Mouse (Mus musculus): ENCODE results near the gene 2610002M06Rik. TPM values are rescaled to one million over a fixed set of nuclear protein-coding genes. Genes with fewer than 3 reads are reported as not detected.

2610002M06Rik gene
- polyA plus RNA-seq (2016; fragmentation: Nextera tagmentation; extraction: Ambion mirVana), result 9.7 and 11.5 TPM in 2 replicates

DNA sequence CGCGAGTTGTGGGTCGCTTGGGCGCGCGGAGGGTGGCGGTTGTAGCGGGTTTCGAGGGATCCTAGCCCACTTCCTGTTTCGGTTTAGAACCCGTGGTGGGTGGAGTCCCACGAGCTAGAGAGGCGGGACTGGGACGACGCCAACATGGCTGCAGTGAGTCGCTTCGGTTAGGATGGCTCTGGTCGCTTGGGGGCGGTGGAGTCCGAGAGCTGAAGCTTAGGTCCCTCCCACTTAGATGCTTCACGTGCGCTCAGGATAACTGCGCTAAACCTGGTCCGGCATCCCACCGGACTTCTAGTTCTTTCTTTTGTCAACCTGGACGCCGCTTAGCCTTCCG, at the start of gene 2610002M06Rik:
Gene 2610002M06Rik (minus strand): TSS at position 117 of the 337 bp plus-strand sequence.
- Histone ChIP-seq H3K36me3 (no peaks in the 10 kb centered on the region), H3K4me1 (no peaks in the 10 kb centered on the region), H3K27ac (no peak within 1 kb of the TSS), H3K4me2 (replicated peaks) (peak within 1 kb of the TSS; percentile 57), H3K4me3 (peak within 1 kb of the TSS; percentile 51), H3K27me3 (replicated peaks) (no peaks in the 10 kb centered on the region), H3K9ac (peak within 1 kb of the TSS; percentile 64), H3K9me3 (no peaks in the 10 kb centered on the region)
- 20% methylated on average over 28 of the region's 28 CpGs for WGBS
- ATAC-seq (ENCODE audit: low FRiP score, low read depth), result peak; percentile 100

DNA sequence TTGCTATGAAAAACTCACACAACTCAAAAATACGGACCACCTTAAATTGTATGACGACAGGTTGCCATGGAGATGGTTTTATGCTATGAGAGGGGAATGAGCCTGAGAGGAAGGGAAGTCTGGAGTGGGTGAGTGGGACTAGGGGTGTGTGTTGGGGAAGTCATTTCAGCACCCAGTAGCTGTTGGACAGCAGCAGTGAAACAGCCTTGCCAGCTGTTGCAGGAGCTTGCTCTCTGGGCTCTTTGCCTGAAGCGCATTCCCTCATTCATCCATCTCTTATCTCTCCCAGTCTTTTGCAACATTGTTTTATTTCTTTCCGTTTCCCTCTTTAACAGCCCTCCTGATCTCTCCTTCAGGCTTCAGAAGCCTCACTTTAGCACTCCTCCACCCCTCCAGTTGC, 42.0 kb upstream of the 2610002M06Rik start:
- H3K4me3 ChIP-seq, result no peak overlapping the region
- no peaks in the 10 kb centered on the region for H3K36me3 ChIP-seq
- H3K27me3 ChIP-seq (replicated peaks), result no peaks in the 10 kb centered on the region
- ATAC-seq (ENCODE audit: low FRiP score, low read depth), result no peak
- no peak overlapping the region for H3K4me2 ChIP-seq (replicated peaks)
- 33% methylated on average over 4 of the region's 4 CpGs for WGBS
- no peak overlapping the region for H3K27ac ChIP-seq
- H3K4me1 ChIP-seq, result no peaks in the 10 kb centered on the region
- H3K9me3 ChIP-seq, result no peaks in the 10 kb centered on the region
- no peak overlapping the region for H3K9ac ChIP-seq

- ATAC-seq (ENCODE audit: low FRiP score, low read depth), result no peak
- no peak overlapping the region for H3K4me3 ChIP-seq
- no peaks in the 10 kb centered on the region for H3K27me3 ChIP-seq (replicated peaks)
- no peak overlapping the region for H3K27ac ChIP-seq
- no peaks in the 10 kb centered on the region for H3K36me3 ChIP-seq
- 83% methylated on average over 6 of the region's 6 CpGs for WGBS
- no peaks in the 10 kb centered on the region for H3K9me3 ChIP-seq
- no peaks in the 10 kb centered on the region for H3K4me1 ChIP-seq
- peak overlapping the region; percentile 57 for H3K4me2 ChIP-seq (replicated peaks)
- no peak overlapping the region for H3K9ac ChIP-seq
Observed at GRCm38 (mm10) chrX:107816726-107817125, 592 bp upstream of the 2610002M06Rik start.

DNA sequence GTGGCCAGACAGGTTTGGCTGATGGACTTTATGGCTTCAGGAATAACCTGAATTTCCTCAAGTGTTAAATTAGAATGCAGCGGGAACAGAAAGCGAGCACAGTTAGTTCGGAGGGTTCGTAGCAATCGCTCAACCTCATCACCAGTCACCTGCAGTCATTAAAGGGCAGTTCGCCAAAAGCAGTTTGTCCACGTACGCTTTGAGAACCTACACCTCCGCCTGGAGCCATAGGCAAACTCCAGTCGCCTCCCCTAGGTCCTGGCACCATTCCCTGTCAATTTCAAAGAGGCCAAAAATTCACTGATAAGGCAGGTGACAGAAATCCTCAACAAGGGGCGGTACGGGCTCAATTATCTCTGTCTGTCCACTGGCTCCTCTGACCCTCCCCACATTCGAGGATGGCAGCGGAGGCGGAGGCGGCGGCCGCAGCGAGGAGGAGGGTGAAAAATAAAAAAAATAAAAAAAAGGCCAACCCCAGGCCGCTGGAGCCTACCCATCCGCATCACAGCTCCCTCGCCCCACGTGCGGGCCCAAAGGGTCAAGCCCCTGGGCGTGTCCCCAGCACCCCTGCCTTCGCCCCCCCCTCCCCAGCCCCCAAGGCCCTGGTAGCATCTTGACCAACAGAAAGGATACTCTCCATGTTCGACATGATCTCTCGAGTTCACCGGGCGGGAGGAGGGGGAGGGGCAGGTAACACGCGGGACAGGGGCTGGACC, 474 bp downstream of the 2610002M06Rik start:
- H3K9ac ChIP-seq, result peak overlapping the region; percentile 64
- no peaks in the 10 kb centered on the region for H3K27me3 ChIP-seq (replicated peaks)
- H3K4me3 ChIP-seq, result peak overlapping the region; percentile 51
- no peak overlapping the region for H3K27ac ChIP-seq
- peak overlapping the region; percentile 57 for H3K4me2 ChIP-seq (replicated peaks)
- H3K36me3 ChIP-seq, result no peaks in the 10 kb centered on the region
- H3K4me1 ChIP-seq, result no peaks in the 10 kb centered on the region
- H3K9me3 ChIP-seq, result no peaks in the 10 kb centered on the region
- no peak; the same call in none of the 2 replicates for ATAC-seq (ENCODE audit: low FRiP score, low read depth)
- 16% methylated on average over 32 of the region's 32 CpGs for WGBS

DNA sequence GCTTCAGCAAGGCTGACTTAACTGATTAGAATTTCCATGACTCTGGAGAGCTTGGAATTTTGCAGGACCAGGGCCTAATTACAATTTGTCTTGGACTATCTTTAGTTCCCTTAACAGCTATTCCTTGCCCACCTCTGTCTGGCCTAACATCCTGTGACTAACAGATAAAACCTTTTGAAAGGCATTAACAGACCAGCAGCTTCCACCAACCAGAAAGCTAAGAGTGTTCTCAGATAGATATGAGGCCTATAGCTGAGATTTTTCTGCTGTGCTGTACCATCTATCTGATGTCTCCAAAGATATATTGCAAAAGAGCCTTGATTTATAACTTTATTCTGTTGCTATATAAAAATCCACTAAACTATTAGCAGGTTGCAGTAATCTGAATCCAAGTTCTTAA, 4.0 kb downstream of the 2610002M06Rik start:
- Histone ChIP-seq H3K4me2 (replicated peaks) (no peak overlapping the region), H3K36me3 (no peaks in the 10 kb centered on the region), H3K4me1 (no peaks in the 10 kb centered on the region), H3K4me3 (no peak overlapping the region), H3K27ac (no peak overlapping the region), H3K27me3 (replicated peaks) (no peaks in the 10 kb centered on the region), H3K9ac (no peak overlapping the region), H3K9me3 (no peaks in the 10 kb centered on the region)
- ATAC-seq (ENCODE audit: low FRiP score, low read depth), result no peak

DNA sequence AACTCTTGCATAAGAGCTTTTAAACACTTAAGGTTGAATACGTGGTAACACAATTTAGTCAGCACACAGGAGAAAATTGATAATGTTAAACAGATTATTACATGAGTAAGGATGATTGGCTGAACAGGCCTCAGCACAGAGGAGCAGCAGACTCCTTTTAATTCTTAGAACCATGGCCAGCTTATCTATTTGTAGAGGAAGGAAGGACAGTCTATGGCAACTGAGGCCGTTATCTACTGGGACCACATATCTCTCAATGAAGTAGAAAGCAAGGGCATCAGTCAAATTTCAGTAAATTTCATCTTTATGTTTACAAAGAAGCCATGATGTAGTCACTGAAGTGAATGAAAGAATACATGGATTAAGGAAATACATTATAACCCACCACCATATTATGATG, 19.2 kb downstream of the 2610002M06Rik start:
- Histone ChIP-seq H3K4me3 (no peak overlapping the region), H3K36me3 (no peaks in the 10 kb centered on the region), H3K4me2 (replicated peaks) (no peak overlapping the region), H3K4me1 (no peaks in the 10 kb centered on the region), H3K9me3 (no peaks in the 10 kb centered on the region), H3K27me3 (replicated peaks) (no peaks in the 10 kb centered on the region), H3K9ac (no peak overlapping the region), H3K27ac (no peak overlapping the region)
- 92% methylated on average over 2 of the region's 2 CpGs for WGBS
- no peak for ATAC-seq (ENCODE audit: low FRiP score, low read depth)

GRCm38 (mm10) chrX:107795785-107796184, 20.3 kb downstream of the 2610002M06Rik start:
- no peaks in the 10 kb centered on the region for H3K36me3 ChIP-seq
- H3K4me3 ChIP-seq, result no peak overlapping the region
- H3K27me3 ChIP-seq (replicated peaks), result no peaks in the 10 kb centered on the region
- H3K9ac ChIP-seq, result no peak overlapping the region
- no peak overlapping the region for H3K27ac ChIP-seq
- no peaks in the 10 kb centered on the region for H3K9me3 ChIP-seq
- H3K4me2 ChIP-seq (replicated peaks), result no peak overlapping the region
- no peak for ATAC-seq (ENCODE audit: low FRiP score, low read depth)
- WGBS, result 54% methylated on average over 1 of the region's 1 CpGs
- H3K4me1 ChIP-seq, result no peaks in the 10 kb centered on the region

- WGBS, result 85% methylated on average over 1 of the region's 1 CpGs
- no peaks in the 10 kb centered on the region for H3K9me3 ChIP-seq
- no peak within 1 kb of the TSS for H3K27ac ChIP-seq
- H3K4me2 ChIP-seq (replicated peaks), result no peak within 1 kb of the TSS
- no peaks in the 10 kb centered on the region for H3K27me3 ChIP-seq (replicated peaks)
- no peaks in the 10 kb centered on the region for H3K36me3 ChIP-seq
- no peak within 1 kb of the TSS for H3K9ac ChIP-seq
- no peak within 1 kb of the TSS for H3K4me3 ChIP-seq
- no peaks in the 10 kb centered on the region for H3K4me1 ChIP-seq
- no peak for ATAC-seq (ENCODE audit: low FRiP score, low read depth)
Observed at GRCm38 (mm10) chrX:107792290-107792689, 23.8 kb downstream of the 2610002M06Rik start, which contains the start of gene Tent5d. Tent5d (plus strand) TSS chrX:107792590.

DNA sequence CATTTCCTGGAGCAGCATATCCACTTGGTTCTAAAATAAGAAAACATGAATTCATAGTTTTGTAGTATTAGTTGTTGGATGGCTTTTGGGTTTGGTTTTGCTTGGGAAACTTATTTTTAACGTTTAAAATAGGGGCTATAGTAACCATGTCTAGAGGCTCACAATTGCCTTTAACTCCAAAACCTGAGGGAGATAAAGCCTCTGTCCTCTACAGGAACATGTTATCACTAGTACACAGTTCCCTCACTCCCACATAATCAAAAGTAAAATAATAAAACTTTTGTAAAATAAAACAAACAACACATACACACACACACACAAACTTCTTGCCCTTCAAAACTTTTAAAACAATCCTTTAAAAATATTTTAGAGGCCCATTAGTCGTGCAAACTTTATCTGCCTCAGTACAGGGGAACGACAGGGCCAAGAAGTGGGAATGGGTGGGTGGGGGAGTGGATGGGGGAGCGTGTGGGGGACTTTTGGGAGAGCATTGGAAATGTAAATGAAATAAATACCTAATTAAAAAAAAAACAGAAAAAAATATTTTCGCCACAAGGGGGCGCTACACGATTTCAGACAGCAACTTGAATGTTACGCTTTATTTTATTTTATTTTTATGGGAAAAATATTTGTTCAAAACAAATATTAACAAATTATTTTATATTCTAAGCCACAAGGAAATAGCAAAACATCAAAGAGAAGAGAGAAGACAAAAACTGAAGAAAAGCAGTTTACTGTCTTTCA, 25.2 kb downstream of the 2610002M06Rik start:
- no peak overlapping the region for H3K9ac ChIP-seq
- ATAC-seq (ENCODE audit: low FRiP score, low read depth), result no peak
- no peaks in the 10 kb centered on the region for H3K4me1 ChIP-seq
- no peaks in the 10 kb centered on the region for H3K36me3 ChIP-seq
- no peaks in the 10 kb centered on the region for H3K9me3 ChIP-seq
- no peak overlapping the region for H3K4me3 ChIP-seq
- no peaks in the 10 kb centered on the region for H3K27me3 ChIP-seq (replicated peaks)
- H3K27ac ChIP-seq, result no peak overlapping the region
- WGBS, result 28% methylated on average over 8 of the region's 8 CpGs
- no peak overlapping the region for H3K4me2 ChIP-seq (replicated peaks)

GRCm38 (mm10) chrX:107790136-107790535, 26.0 kb downstream of the 2610002M06Rik start:
- Histone ChIP-seq H3K4me2 (replicated peaks) (no peak overlapping the region), H3K4me3 (no peak overlapping the region), H3K4me1 (no peaks in the 10 kb centered on the region), H3K27me3 (replicated peaks) (no peaks in the 10 kb centered on the region), H3K27ac (no peak overlapping the region), H3K36me3 (no peaks in the 10 kb centered on the region), H3K9ac (no peak overlapping the region), H3K9me3 (no peaks in the 10 kb centered on the region)
- 97% methylated on average over 1 of the region's 1 CpGs for WGBS
- no peak for ATAC-seq (ENCODE audit: low FRiP score, low read depth)

DNA sequence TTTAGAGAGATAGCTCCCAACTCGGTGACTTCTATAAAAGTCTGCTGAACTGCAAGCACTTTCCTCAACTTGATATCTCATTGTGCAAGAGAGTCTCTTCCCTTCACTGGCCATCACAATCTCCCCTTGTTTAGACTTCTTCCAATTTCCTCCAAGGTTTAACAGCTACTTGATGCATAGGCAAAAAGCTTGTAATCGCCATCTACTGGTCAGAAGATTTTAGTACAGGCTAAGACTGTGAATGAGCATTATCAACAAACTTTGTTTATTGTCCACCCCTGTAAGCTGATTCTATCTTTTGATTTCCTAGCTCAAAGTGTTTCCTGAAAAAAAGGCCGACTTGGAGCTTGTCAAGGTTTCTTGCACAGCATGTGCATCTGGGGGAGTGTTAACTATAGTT, 48.2 kb downstream of the 2610002M06Rik start:
- 27% methylated on average over 3 of the region's 3 CpGs for WGBS
- no peak for ATAC-seq (ENCODE audit: low FRiP score, low read depth)
- Histone ChIP-seq H3K36me3 (no peaks in the 10 kb centered on the region), H3K9ac (no peak overlapping the region), H3K27me3 (replicated peaks) (no peaks in the 10 kb centered on the region), H3K4me1 (no peaks in the 10 kb centered on the region), H3K9me3 (no peaks in the 10 kb centered on the region), H3K27ac (no peak overlapping the region), H3K4me3 (no peak overlapping the region), H3K4me2 (replicated peaks) (no peak overlapping the region)
